Mouse (Mus musculus) E14TG2a.4 (cell line): Measurements from ENCODE around the gene Acoxl.

Experiments
- H3K27me3 ChIP-seq: 2 replicates; pipeline ENCODE4 v1.6.1; 2014; ENCODE audit warnings: low read length, control low read depth; ENCODE audit not compliant: insufficient read depth
- H3K36me3 ChIP-seq: 2 replicates; pipeline ENCODE4 v1.6.1; 2014; ENCODE audit warnings: low read length, control low read depth; ENCODE audit not compliant: insufficient read depth
- H3K4me1 ChIP-seq: replicated peaks from 2 replicates; pipeline ENCODE4 v1.6.1; 2014; ENCODE audit warnings: low read depth, low read length, control low read depth
- H3K4me3 ChIP-seq: replicated peaks from 2 replicates; pipeline ENCODE4 v1.5.1; 2014; ENCODE audit warnings: mild to moderate bottlenecking, low read length
- H3K9me3 ChIP-seq: 2 replicates; pipeline ENCODE4 v1.6.1; 2014; ENCODE audit warnings: low read length, control low read depth
- CTCF ChIP-seq: conservative IDR thresholded peaks from 2 replicates; pipeline ENCODE4 v1.5.1; 2014; ENCODE audit warnings: low read length
- NANOG ChIP-seq: IDR thresholded peaks from 2 replicates; pipeline ENCODE4 v1.6.1; 2014; ENCODE audit warnings: borderline replicate concordance, low read length, mixed read lengths
- POU5F1 ChIP-seq: IDR thresholded peaks from 2 replicates; pipeline ENCODE4 v1.6.1; 2014; ENCODE audit warnings: low read length, borderline replicate concordance

Acoxl gene

DNA sequence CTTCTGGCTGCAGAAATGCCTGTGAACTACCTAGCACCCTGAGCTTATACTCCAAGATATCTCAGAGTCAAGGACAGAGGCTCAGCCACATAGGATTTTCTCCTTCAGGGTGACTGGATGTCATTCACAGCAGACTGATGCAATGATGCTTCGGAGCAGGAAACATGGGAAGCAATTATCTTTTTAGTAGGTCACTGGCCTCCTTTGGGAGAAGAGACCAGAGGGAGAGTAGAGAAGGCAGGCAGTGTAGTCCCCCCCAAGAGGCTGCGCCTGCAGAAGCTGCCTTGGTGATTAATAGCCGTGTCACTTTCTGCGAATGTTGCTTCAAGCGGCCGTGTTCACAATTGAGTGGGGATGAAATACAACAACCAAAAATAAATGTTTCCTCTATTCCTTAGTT, 121.9 kb downstream of the Acoxl start:
- H3K4me3 ChIP-seq = no peak overlapping the region
- no peaks in the 10 kb centered on the region for H3K4me1 ChIP-seq
- no peaks in the 10 kb centered on the region for H3K36me3 ChIP-seq
- no peaks in the 10 kb centered on the region for H3K9me3 ChIP-seq
- no peak for TF ChIP-seq POU5F1
- TF ChIP-seq NANOG = no peak
- no peak for TF ChIP-seq CTCF
- H3K27me3 ChIP-seq = no peaks in the 10 kb centered on the region

DNA sequence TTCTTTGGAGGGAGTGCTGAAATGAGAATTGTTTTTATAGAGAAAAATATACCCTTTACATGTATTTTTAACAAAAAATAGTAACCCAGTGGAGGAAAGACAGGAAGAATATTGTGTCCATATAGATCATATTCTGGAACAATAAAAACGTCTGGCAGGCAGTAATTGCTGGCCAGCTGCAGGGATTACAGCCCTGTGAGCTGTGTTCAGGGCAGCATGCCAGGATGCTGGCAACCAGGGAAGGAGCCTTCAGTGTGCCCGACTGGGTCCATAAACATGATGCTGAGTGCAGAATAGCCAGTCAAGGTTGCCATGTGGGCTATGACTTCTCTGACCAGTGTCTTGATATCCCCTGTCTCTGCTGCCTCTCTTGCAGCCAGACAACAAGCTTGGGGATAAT, 122.5 kb downstream of the Acoxl start:
- no peaks in the 10 kb centered on the region for H3K9me3 ChIP-seq
- no peak for TF ChIP-seq NANOG
- TF ChIP-seq POU5F1 = no peak
- no peak for TF ChIP-seq CTCF
- H3K4me1 ChIP-seq = no peaks in the 10 kb centered on the region
- no peak overlapping the region for H3K4me3 ChIP-seq
- H3K36me3 ChIP-seq = no peaks in the 10 kb centered on the region
- no peaks in the 10 kb centered on the region; the same call in 1 of the 2 replicates for H3K27me3 ChIP-seq

DNA sequence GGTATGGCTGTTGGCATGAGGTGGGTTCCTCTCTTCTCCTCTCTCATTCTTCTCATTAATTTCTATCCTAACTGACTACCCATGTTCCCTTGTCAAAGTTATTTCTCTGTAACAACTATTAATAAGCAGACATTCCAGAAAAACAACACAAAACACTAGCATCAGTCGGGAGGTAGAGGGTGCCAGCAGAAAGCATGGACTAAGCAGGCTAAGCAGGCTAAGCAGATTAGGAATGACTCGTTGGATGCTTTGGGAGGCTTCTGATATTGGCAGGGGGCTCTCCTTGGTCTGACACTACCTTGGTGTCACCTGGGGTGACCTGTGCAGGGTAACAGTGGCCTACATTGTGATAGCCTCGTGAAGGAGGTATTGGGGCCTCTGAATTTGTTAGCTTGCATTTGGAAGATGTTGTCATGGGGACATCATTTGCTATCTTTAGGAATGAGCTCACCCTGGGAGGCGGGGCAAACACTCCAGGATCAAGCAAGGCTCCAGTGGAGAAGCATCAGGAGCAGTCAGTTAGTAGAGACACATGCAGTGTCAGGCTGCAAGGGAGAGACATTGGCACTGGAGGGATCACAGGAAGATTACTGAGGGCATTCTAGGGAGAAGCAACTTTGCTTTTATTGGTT, 123.2 kb downstream of the Acoxl start:
- no peaks in the 10 kb centered on the region for H3K4me1 ChIP-seq
- no peaks in the 10 kb centered on the region for H3K9me3 ChIP-seq
- H3K4me3 ChIP-seq = no peak overlapping the region
- TF ChIP-seq CTCF (no peak), NANOG (no peak)
- no peaks in the 10 kb centered on the region for H3K36me3 ChIP-seq
- no peaks in the 10 kb centered on the region; the same call in 1 of the 2 replicates for H3K27me3 ChIP-seq

DNA sequence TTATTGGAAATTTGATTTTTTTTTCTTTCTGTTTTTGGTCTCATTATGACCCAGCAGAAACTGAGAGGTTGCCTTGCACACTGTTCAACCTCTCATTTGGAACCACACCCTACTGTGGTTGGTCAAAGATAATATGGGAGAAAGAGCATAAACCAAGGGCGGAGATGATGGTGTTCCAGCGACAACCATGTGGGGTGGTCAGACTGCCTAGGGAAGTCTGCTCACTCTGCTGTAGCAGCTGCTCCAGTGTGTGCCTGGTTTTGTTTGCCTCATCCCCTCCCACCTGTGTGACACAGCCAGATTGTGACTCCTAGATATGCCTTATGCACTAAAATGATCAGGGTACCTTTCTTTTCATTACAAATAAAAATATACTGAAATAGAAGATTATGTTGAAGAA, 130.3 kb downstream of the Acoxl start:
- no peaks in the 10 kb centered on the region; the same call in 1 of the 2 replicates for H3K27me3 ChIP-seq
- no peak for TF ChIP-seq CTCF
- no peak for TF ChIP-seq POU5F1
- TF ChIP-seq NANOG = no peak
- no peaks in the 10 kb centered on the region for H3K9me3 ChIP-seq
- H3K4me3 ChIP-seq = no peak overlapping the region
- no peaks in the 10 kb centered on the region for H3K4me1 ChIP-seq
- no peaks in the 10 kb centered on the region for H3K36me3 ChIP-seq

DNA sequence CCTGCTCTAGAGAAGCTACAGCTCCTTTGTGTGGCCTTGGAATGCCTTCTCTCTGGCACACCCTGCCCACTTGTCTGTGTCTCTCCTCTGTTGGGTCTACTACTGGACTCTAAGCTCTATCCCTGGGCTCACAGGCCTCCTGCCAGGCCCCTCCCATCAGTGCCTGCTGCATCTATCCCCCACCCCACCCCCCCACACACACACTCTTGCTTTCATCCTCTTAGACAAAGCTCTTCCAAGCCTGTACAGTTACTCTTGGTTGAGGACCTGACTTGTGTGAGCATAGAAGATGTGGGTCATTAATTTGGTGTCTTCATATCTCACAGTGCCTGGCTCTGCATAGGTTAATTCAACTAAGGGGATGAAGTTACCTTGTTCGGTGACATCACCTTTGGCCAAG, 137.6 kb downstream of the Acoxl start:
- Histone ChIP-seq H3K4me3 (no peak overlapping the region), H3K9me3 (no peaks in the 10 kb centered on the region), H3K4me1 (no peaks in the 10 kb centered on the region), H3K27me3 (no peaks in the 10 kb centered on the region), H3K36me3 (no peaks in the 10 kb centered on the region)
- TF ChIP-seq POU5F1 = no peak
- no peak for TF ChIP-seq NANOG
- no peak for TF ChIP-seq CTCF

DNA sequence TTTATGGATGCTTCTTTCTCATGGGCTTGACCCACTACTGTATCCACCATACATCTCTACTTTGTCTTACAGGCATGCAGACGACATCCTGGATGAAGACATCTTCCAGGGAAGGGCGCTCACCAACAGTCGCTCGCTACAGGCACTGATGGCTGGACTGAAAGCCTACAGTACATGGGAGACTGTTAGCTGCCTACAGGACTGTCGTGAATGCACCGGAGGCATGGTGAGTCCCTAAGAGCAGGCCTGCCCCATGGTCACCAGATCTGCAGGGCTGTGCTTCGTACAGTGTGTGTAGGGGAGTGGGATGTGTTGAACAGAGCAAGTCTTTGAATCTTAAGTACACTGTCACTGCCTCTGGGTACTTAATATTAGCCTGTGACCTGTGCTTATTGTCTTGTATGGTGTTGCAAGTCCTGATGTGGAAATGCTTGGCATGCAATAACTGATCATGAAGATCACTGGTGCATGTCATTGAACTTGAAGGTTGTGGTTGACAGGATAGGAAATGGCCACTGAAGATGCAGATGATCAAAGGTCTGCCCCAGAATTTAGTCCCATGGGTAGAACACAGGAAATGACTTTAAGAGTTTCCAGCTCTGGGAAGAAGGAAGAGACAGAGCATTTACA, 140.0 kb downstream of the Acoxl start:
- no peaks in the 10 kb centered on the region for H3K36me3 ChIP-seq
- no peaks in the 10 kb centered on the region for H3K4me1 ChIP-seq
- no peak overlapping the region for H3K4me3 ChIP-seq
- no peaks in the 10 kb centered on the region for H3K27me3 ChIP-seq
- H3K9me3 ChIP-seq = no peaks in the 10 kb centered on the region
- TF ChIP-seq NANOG (no peak), POU5F1 (no peak), CTCF (no peak)

DNA sequence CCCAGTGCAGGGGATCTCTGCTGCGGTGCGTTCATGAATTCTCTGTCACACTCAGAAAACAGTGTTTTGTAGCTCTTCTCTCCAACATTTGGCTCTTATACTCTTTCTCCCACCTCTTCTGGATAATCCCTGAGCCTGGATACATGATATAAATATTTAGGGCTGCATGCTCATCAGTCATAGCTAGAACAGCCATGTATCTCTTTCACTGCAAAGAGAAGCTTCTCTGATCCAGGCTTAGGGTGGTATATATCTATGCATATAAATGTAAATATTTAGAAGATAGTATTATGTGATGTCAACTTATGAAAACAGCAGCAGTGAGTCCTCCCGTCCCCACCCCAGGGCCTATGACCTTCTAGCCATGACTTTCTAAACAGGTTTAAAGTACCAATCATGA, 143.9 kb downstream of the Acoxl start:
- Histone ChIP-seq H3K27me3 (no peaks in the 10 kb centered on the region), H3K4me3 (no peak overlapping the region), H3K4me1 (no peaks in the 10 kb centered on the region), H3K9me3 (no peaks in the 10 kb centered on the region), H3K36me3 (no peaks in the 10 kb centered on the region)
- TF ChIP-seq POU5F1 = no peak
- no peak for TF ChIP-seq CTCF
- no peak for TF ChIP-seq NANOG

DNA sequence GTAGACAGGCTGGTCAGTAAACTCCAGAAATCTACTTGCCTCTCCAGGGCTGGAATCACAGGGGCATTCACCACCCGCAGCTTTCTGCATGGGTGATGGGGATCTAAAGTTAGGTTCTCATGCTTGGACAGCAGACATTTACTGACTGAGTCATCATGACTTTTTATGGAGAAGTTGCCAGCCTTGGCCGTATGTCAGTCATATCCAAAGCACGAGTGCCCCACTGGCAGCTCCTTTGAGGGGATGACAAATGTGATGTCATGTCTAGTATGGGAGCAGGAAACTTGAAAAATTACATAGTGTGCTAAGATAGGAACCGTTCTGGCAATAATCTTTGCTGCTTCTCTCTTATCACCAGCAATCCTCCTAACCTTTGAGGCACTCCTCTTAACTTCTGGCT, 144.6 kb downstream of the Acoxl start:
- Histone ChIP-seq H3K4me3 (no peak overlapping the region), H3K4me1 (no peaks in the 10 kb centered on the region), H3K36me3 (no peaks in the 10 kb centered on the region), H3K27me3 (no peaks in the 10 kb centered on the region), H3K9me3 (no peaks in the 10 kb centered on the region)
- TF ChIP-seq POU5F1 (no peak), CTCF (no peak), NANOG (no peak)

DNA sequence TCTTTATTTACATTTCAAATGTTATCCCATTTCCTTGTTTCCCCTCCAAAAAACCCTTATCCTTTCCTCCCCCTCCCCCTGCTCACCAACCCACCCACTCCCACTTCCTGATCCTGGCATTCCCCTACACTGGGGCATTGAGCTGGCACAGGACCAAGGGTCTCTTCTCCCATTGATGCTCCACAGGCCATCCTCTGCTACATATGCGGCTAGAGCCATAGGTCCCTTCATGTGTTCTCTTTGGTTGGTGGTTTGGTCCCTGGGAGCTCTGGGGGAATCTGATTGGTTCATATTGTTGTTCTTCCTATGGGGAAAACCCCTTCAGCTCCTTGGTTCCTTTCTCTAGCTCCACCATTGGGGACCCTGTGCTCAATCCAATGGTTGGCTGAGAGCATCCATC, 145.3 kb downstream of the Acoxl start:
- Histone ChIP-seq H3K36me3 (no peaks in the 10 kb centered on the region), H3K9me3 (no peaks in the 10 kb centered on the region), H3K4me1 (no peaks in the 10 kb centered on the region), H3K4me3 (no peak overlapping the region), H3K27me3 (no peaks in the 10 kb centered on the region)
- TF ChIP-seq NANOG (no peak), POU5F1 (no peak), CTCF (no peak)
